Mouse (Mus musculus) adrenal gland, postnatal 0 days (tissue): ENCODE results near the gene Myo9b. TPM values are rescaled to one million over a fixed set of nuclear protein-coding genes. Genes with fewer than 3 reads are reported as not detected.

Experiments
- polyA plus RNA-seq: library from polyadenylated mRNA; unstranded; fragments of >200 nt; fragmentation: Nextera tagmentation; extraction: Ambion mirVana; gene quantifications from 2 replicates; pipeline ENCODE4 v1.2.1, GENCODE M21; 2015

Gene Myo9b
- 6.9 and 8.4 TPM in 2 replicates for polyA plus RNA-seq

DNA sequence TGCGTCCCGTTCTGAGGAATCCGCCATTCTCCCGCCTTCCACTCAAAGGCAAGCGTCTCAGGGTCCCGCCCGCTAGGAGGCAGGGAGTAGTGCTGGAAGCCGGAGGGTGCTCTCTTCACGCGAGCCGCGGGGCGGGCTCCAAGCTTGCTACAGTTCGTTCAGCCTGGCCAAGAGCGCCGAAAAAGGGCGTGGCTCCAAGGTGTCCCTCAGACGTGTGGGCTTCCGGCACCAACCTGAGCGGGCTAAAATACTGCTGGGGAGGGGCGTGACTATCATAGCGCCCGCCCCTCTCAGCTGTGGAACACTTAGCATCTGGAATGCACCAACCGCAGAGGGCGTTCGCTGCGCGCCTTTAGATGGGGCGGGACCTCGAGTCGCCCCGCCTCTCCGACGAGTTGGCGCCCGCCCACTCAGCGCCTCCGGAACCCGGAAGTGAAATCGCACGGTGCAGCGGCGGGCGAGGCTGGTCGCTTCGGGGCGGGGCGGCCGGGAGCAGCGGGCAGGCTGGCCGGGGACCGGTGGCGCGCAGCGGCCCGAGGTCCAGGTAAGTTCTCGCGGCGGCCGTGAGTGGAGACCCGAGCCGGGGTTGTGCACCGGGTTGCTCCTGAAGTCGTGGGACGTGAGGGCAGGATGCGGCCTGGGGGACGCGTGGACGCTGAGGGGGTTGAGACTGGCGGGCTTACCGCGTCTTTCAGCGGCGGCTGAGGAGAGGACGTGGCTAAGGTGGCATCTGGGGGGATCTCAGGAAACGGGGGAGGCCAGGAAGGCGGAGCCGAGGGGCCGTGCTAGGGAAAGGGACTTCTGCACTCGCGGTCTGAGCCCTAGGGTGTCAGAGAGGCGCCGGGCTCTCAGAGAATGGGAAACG lies at the start of gene Myo9b, which contains the start of gene Haus8:
TSS of gene Myo9b (plus strand) at position 429 of the 865 bp plus-strand sequence.
TSS of gene Haus8 (minus strand) at position 649 of the 865 bp plus-strand sequence.

DNA sequence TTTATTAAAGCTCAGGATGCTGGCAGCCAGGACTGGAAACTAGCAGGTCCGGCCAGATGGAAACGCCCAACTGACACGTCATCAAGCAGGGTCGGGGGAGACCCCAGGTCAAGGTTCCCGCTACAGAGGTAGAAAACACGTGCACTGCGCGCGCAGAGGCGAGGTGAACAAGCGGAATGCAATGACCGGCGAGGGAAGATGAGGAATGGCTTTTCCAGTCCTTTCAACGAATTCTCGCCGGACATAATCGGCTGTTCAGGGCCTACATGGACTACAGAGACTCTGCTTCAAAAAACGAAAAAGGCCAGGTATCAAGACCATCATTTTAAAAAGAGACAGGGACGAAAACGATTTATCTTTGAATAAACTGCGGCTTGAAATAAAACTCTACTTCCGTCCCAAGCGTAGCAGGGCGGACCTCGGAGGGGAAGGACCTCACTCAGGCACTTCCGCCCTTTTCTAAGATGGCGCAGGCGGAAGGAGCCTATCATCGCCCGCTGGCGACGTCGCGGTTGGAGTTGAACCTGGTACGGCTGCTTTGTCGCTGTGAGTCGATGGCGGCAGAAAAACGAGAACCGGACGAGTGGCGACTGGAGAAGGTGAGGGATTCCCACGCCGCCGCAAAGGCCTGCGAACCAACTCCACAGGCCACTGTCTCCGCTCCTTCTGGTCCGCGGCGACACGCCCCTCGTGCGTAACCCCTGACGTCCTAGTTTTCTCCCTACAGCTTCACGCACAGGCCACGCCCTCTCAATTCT lies 94.4 kb downstream of the Myo9b start, which contains the start of gene Use1:
TSS of gene Use1 (plus strand) at position 78 of the 758 bp plus-strand sequence.

DNA sequence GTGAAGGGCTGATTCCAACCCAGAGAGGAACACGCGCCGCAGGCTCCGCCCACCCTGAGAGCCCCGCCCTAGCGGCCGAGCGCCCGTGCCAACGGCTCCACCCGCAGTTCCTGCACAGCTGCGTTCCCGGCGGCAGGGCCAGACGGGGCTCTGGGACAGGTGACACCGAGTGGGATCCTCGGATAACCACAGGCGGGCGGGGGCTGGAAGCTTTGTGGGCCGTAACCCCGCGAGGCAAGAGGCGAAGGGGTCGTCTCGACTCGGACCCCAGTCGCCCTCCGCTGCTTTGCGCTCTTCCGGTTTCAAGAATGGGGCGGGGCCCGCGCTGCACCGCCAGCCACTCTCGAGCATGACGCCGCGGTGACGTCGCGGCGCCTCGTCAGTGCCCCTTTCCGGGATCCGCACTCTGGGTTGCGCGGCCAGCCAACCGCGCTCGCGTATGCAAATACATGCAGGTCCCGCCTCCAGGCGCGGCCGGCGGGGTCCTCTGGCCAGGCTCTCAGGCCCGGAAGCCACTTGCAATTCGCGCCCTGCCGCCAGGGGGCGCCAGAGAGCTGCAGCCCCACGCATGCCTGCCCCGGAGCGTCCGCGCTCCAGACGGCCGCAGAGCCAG lies 98.8 kb downstream of the Myo9b start, which contains the start of gene Ocel1:
TSS of gene Ocel1 (plus strand) at position 63 of the 613 bp plus-strand sequence.

DNA sequence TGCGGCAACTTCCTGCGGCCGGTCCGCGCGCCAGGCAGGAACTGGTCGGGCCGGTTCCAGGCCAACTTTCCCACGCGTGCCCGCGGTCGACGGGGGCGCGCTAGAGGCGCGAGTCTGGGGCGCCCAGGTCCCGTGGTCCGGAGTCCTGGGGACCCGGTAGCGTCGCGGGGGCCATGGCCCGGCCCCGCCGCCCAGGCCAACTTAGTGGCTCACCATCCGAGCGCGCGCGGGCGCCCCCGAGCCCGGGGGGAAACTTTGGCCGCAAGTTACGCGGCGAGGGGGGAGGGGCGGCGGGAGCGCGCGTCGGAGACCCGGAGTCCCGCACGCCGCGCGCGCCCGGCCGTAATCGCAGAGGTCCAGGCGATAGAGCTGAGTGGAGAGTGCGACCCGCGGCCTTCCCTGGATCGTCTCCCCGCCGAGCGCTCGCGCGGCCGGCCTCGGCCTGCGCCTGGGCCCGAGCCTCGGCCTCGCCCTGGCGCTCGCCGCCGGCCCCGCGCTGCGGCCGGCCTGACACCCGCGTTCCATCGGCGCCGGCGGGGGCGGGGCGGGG lies 109.0 kb downstream of the Myo9b start, which contains the start of gene Nr2f6:
TSS of gene Nr2f6 (minus strand) at position 540 of the 550 bp plus-strand sequence.

DNA sequence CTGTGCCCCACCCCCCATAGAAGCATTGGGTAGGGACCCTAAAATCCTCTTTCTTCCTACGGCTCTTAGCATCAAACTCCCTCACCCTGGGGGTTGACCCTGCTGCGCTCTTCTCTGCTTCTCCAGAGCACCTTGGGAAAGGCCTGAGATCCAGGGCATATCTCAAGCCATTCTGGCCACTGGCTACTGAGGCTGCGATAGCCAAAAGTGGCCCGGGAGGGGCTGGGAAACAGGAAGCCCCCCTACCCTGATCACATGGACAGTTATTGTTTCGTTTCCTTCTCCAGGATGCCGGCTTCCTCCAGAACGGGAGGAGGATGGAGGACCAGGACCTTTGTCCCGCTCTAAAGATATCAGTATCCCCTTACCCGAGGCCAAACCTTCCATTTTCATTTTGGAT lies 123.1 kb downstream of the Myo9b start, which contains the start of gene Ushbp1:
TSS of gene Ushbp1 (minus strand) at position 174 of the 400 bp plus-strand sequence.

DNA sequence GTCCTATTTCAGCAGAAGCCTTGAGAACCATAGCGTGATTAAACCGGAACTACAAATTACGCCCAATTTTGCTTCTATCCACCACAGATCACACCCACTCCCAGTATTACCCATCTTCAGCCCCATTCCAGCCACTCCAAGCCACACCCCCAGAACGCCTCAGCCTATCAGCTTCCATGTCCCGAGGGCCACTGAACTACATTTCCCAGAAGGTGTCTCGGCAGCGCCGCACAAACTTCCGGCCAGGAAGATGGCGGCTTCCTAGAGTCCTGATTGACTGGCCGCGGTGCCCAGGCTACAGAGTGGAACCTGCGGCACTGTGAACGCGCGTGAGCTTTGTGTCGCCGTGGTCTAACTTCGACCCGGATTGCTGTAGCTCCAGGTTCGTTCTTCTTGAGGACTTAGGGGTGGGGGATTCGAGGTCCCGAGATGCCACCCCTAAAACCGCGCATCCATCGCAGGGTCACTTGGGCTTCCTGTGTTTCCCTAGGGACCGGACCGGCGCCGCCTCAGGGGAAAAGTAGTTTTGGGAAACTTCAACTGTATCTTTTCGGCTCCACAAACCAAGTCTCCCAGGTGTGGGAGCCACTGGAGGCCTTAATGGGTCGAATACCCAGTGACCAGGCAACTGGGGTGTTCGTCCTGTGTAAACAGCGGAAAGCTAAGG lies 124.3 kb downstream of the Myo9b start, which contains the start of gene Babam1:
TSS of gene Babam1 (plus strand) at position 223 of the 667 bp plus-strand sequence.

DNA sequence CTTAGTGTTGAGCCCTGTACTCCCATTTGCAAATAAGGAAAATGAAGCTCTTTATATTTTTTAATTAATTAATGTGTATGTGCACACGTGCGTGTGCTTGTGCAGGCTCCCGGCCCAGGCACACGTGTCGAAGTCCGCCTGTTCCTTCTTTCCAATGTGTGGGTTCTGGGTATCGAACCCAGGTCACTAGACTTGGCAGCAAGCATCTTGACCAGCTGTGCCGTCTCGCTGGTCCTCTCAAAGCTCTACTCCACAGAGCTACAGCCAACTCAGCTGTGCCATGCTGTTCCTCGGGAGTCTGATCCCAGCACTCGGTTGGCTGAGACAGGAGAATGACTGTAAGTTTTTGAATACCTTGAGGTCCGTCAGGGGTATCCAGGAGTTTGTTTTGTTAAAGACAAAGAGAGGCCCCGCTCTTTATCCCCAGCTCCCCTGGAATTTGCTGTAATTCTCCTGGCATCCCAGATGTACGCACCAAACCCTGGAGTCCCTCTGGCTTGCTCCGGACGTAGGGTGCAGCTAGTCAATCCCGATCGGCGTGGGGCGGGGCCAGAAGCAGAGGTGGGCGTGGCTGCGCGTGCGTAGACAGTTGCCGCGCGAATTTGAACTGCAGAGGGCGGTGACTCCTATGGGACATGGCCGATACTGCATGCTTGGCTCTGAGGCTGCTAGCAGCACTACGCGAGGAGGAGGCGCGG lies 133.0 kb downstream of the Myo9b start, which contains the start of gene Ankle1:
TSS of gene Ankle1 (plus strand) at position 610 of the 698 bp plus-strand sequence.

Other genes starting within 250 kb of the Myo9b start
- gene Haus8, start 220 bp downstream of the Myo9b start, polyA plus RNA-seq, result 16.6 and 24.7 TPM in 2 replicates
- gene Use1, start 94.1 kb downstream of the Myo9b start, polyA plus RNA-seq, result 227 and 256 TPM in 2 replicates
- gene Ocel1, start 98.6 kb downstream of the Myo9b start, polyA plus RNA-seq, result 6.7 and 12.3 TPM in 2 replicates
- 51.9 and 63.0 TPM in 2 replicates for gene Nr2f6, start 109.2 kb downstream of the Myo9b start, polyA plus RNA-seq
- 6.3 and 13.0 TPM in 2 replicates for gene Ushbp1, start 123.1 kb downstream of the Myo9b start, polyA plus RNA-seq
- gene Babam1, start 124.1 kb downstream of the Myo9b start, polyA plus RNA-seq, result 78.6 and 106 TPM in 2 replicates
- gene Ankle1, start 133.3 kb downstream of the Myo9b start, polyA plus RNA-seq, result 5.0 and 7.8 TPM in 2 replicates
- gene Abhd8, start 190.9 kb downstream of the Myo9b start, polyA plus RNA-seq, result 65.5 and 72.8 TPM in 2 replicates
- gene Mrpl34, start 192.2 kb downstream of the Myo9b start, polyA plus RNA-seq, result 169 and 185 TPM in 2 replicates
- 75.4 and 78.6 TPM in 2 replicates for gene Dda1, start 196.5 kb downstream of the Myo9b start, polyA plus RNA-seq
- gene Ano8, start 213.2 kb downstream of the Myo9b start, polyA plus RNA-seq, result 3.3 and 4.4 TPM in 2 replicates
- 9.8 and 11.8 TPM in 2 replicates for gene Gtpbp3, start 215.4 kb downstream of the Myo9b start, polyA plus RNA-seq
- 65.2 and 131 TPM in 2 replicates for gene Plvap, start 239.0 kb downstream of the Myo9b start, polyA plus RNA-seq